Mouse (Mus musculus) liver, embryonic 14.5 days (tissue): ENCODE results near the gene Samhd1.

Experiments
- CTCF ChIP-seq: IDR thresholded peaks from 2 replicates; pipeline ENCODE4 v1.5.1; 2016; ENCODE audit warnings: antibody characterized with exemption, low read depth, control low read depth
- EP300 ChIP-seq: IDR thresholded peaks from 2 replicates; pipeline ENCODE4 v1.6.1; 2016; ENCODE audit warnings: antibody characterized with exemption, low read depth

DNA sequence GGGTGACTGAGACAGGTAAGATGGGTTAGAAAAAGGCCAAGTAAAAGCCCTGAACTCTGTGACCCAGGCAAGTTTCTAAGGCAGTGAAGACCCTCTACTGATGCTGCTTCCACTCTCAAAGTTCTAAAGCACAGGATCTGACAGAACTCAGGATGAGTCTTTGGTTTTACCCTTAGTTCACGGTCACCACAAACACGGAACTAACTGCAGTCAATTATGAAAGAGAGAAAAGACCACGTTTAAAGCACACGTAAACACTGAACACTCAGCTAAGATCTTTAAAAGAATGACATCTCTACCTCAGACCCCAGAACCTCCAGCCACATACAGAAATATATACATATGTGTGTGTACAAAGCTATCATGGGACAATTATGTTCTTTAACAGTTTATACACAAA lies 6.0 kb downstream of the Samhd1 start:
- TF ChIP-seq CTCF (no peak), EP300 (no peak)
